Mouse (Mus musculus) C2C12 (cell line): ENCODE results near the gene Casp6. TPM values are rescaled to one million over a fixed set of nuclear protein-coding genes. Genes with fewer than 3 reads are reported as not detected.

Experiments used
- H3K27me3 ChIP-seq: one replicate; pipeline ENCODE4 v1.6.1; 2011; ENCODE audit not compliant: control insufficient read depth, insufficient read depth, insufficient read length
- H3K36me3 ChIP-seq: one replicate; pipeline ENCODE4 v1.6.1; 2011; ENCODE audit not compliant: control insufficient read depth, insufficient read depth
- H3K4me3 ChIP-seq: one replicate; pipeline ENCODE4 v1.5.1; 2011; ENCODE audit warnings: mild to moderate bottlenecking, control low read depth; ENCODE audit not compliant: poor library complexity, insufficient read depth, severe bottlenecking
- H3K79me2 ChIP-seq: one replicate; pipeline ENCODE4 v1.6.1; 2011; ENCODE audit not compliant: control insufficient read depth, insufficient read depth
- H3K79me3 ChIP-seq: one replicate; pipeline ENCODE4 v1.6.1; 2011; ENCODE audit warnings: low read depth, control low read depth
- H3ac ChIP-seq: one replicate; pipeline ENCODE3; 2011; ENCODE audit warnings: low read depth; ENCODE audit not compliant: control insufficient read depth, insufficient read length
- CEBPB ChIP-seq: IDR thresholded peaks from one replicate; pipeline ENCODE4 v1.6.1; 2011; ENCODE audit warnings: low read depth, mild to moderate bottlenecking, control low read depth, moderate library complexity
- CTCF ChIP-seq: IDR thresholded peaks from one replicate; pipeline ENCODE4 v1.5.1; 2011; ENCODE audit not compliant: control insufficient read depth, insufficient read depth, insufficient read length
- FOSL1 ChIP-seq: IDR thresholded peaks from one replicate; pipeline ENCODE4 v1.8.0; 2011; ENCODE audit warnings: mild to moderate bottlenecking, low read length; ENCODE audit not compliant: poor library complexity, insufficient read depth, severe bottlenecking
- MAX ChIP-seq: IDR thresholded peaks from one replicate; pipeline ENCODE4 v1.6.1; 2011; ENCODE audit warnings: mild to moderate bottlenecking, control low read depth
- MYOD1 ChIP-seq: IDR thresholded peaks from one replicate; pipeline ENCODE4 v1.6.1; 2011; ENCODE audit warnings: low read depth; ENCODE audit not compliant: control insufficient read depth, insufficient read length
- MYOG ChIP-seq: IDR thresholded peaks from one replicate; pipeline ENCODE4 v1.6.1; 2011; ENCODE audit not compliant: control insufficient read depth, insufficient read length; ENCODE audit errors: extremely low read depth
- USF1 ChIP-seq: IDR thresholded peaks from one replicate; pipeline ENCODE4 v1.6.1; 2011; ENCODE audit warnings: low read depth, mild to moderate bottlenecking, control low read depth, moderate library complexity
- long read RNA-seq, 2 experiments: library from polyadenylated mRNA; unstranded; transcript quantifications; one replicate each; pipeline ENCODE4 v2.0.0; 2019 to 2020
- polyA plus RNA-seq: library from polyadenylated mRNA; unstranded; fragments of >200 nt; fragmentation: generic; extraction: Trizol; gene quantifications from one replicate; pipeline ENCODE4 v1.2.1, GENCODE M21; 2012; ENCODE audit warnings: missing spikeins

Gene Casp6
- polyA plus RNA-seq, result 16.7 TPM
- long read RNA-seq, experiment 1, transcript Casp6-201 (7 exons, 1,456 nt), result major isoform, 23 of 26 reads
- long read RNA-seq, experiment 1, partial matches to known transcripts, result 1 of 26 reads
- long read RNA-seq, experiment 1, other reads (novel, unspliced or antisense), result 1 of 26 reads
- long read RNA-seq, experiment 2, transcript Casp6-201 (7 exons, 1,456 nt), result major isoform, 38 of 44 reads
- long read RNA-seq, experiment 2, partial matches to known transcripts, result 1 of 44 reads
- long read RNA-seq, experiment 2, other reads (novel, unspliced or antisense), result 4 of 44 reads

- Histone ChIP-seq H3ac (peak within 1 kb of the TSS; percentile 72), H3K4me3 (peak within 1 kb of the TSS; percentile 50), H3K27me3 (no peaks in the 10 kb centered on the region), H3K79me2 (no peaks in the 10 kb centered on the region), H3K79me3 (no peaks in the 10 kb centered on the region), H3K36me3 (no peaks in the 10 kb centered on the region)
- TF ChIP-seq FOSL1, result no peak
- TF ChIP-seq MYOG, result no peak
- TF ChIP-seq MAX, result no peak
Observed at GRCm38 (mm10) chr3:129901271-129901809, at the start of gene Casp6. TSS of gene Casp6 (plus strand) at chr3:129901425.

GRCm38 (mm10) chr3:129862592-129862991 is 38.6 kb upstream of the Casp6 start:
- H3K27me3 ChIP-seq, result peaks cover 4% of the 10 kb centered on the region
- H3K79me2 ChIP-seq, result no peaks in the 10 kb centered on the region
- H3K79me3 ChIP-seq, result no peaks in the 10 kb centered on the region
- H3K4me3 ChIP-seq, result no peak overlapping the region
- H3K36me3 ChIP-seq, result no peaks in the 10 kb centered on the region
- TF ChIP-seq MYOG (no peak), CTCF (no peak), MYOD1 (no peak), CEBPB (no peak), FOSL1 (no peak), MAX (no peak), USF1 (no peak)
- H3ac ChIP-seq, result no peak overlapping the region

GRCm38 (mm10) chr3:129863698-129864097 is 37.5 kb upstream of the Casp6 start:
- TF ChIP-seq MAX (no peak), MYOG (no peak), FOSL1 (no peak), CTCF (peak; percentile 27), MYOD1 (no peak)
- H3K79me3 ChIP-seq, result no peaks in the 10 kb centered on the region
- H3K27me3 ChIP-seq, result peaks cover 8% of the 10 kb centered on the region
- H3ac ChIP-seq, result no peak overlapping the region
- H3K79me2 ChIP-seq, result no peaks in the 10 kb centered on the region
- no peaks in the 10 kb centered on the region for H3K36me3 ChIP-seq
- H3K4me3 ChIP-seq, result no peak overlapping the region

GRCm38 (mm10) chr3:129877327-129877726 is 23.9 kb upstream of the Casp6 start:
- H3K4me3 ChIP-seq, result no peak overlapping the region
- no peaks in the 10 kb centered on the region for H3K79me2 ChIP-seq
- no peaks in the 10 kb centered on the region for H3K79me3 ChIP-seq
- TF ChIP-seq FOSL1 (no peak), USF1 (no peak), CEBPB (no peak), CTCF (no peak), MYOG (no peak), MAX (no peak), MYOD1 (no peak)
- H3K36me3 ChIP-seq, result no peaks in the 10 kb centered on the region
- no peak overlapping the region for H3ac ChIP-seq
- no peaks in the 10 kb centered on the region for H3K27me3 ChIP-seq

- Histone ChIP-seq H3K27me3 (no peaks in the 10 kb centered on the region), H3K79me2 (no peaks in the 10 kb centered on the region), H3K79me3 (no peaks in the 10 kb centered on the region), H3K4me3 (peak within 1 kb of the TSS; percentile 43), H3ac (peak within 1 kb of the TSS; percentile 94), H3K36me3 (no peaks in the 10 kb centered on the region)
- no peak for TF ChIP-seq CTCF
- peak; percentile 93 for TF ChIP-seq USF1
- TF ChIP-seq MAX, result peak; percentile 87
- TF ChIP-seq FOSL1, result no peak
Observed at GRCm38 (mm10) chr3:129878405-129879021, 22.7 kb upstream of the Casp6 start, which contains the start of gene Pla2g12a. TSS of gene Pla2g12a (plus strand) at chr3:129878606.
